Mouse (Mus musculus) forebrain, embryonic 12.5 days (tissue): ENCODE measurements around the gene Theg. TPM values are rescaled to one million over a fixed set of nuclear protein-coding genes. Genes with fewer than 3 reads are reported as not detected.

Experiments
- ATAC-seq: fragments of 200-750 bp; cut with Nextera tagmentation; 2 replicates; pipeline ENCODE4 v1.8.0; 2017; ENCODE audit warnings: moderate TSS enrichment; ENCODE audit not compliant: low FRiP score
- H3K27ac ChIP-seq: fragments of 300-500 bp; sonication (generic); 2 replicates; pipeline ENCODE4 v1.5.1; 2016; ENCODE audit warnings: mild to moderate bottlenecking
- H3K27me3 ChIP-seq: fragments of 300-500 bp; sonication (generic); 2 replicates; pipeline ENCODE4 v1.6.1; 2016; ENCODE audit warnings: mild to moderate bottlenecking
- H3K36me3 ChIP-seq: fragments of 300-500 bp; sonication (generic); replicated peaks from 2 replicates; pipeline ENCODE4 v1.6.1; 2016; ENCODE audit warnings: mild to moderate bottlenecking
- H3K4me1 ChIP-seq: fragments of 300-500 bp; sonication (generic); 2 replicates; pipeline ENCODE4 v1.6.1; 2016
- H3K4me2 ChIP-seq: fragments of 300-500 bp; sonication (generic); 2 replicates; pipeline ENCODE4 v1.6.1; 2016; ENCODE audit warnings: mild to moderate bottlenecking, moderate library complexity
- H3K4me3 ChIP-seq: fragments of 300-500 bp; sonication (generic); replicated peaks from 2 replicates; pipeline ENCODE4 v1.5.1; 2016; ENCODE audit warnings: mild to moderate bottlenecking
- H3K9ac ChIP-seq: fragments of 300-500 bp; sonication (generic); 2 replicates; pipeline ENCODE4 v1.6.1; 2016; ENCODE audit warnings: mild to moderate bottlenecking
- H3K9me3 ChIP-seq: fragments of 300-500 bp; sonication (generic); 2 replicates; pipeline ENCODE4 v1.6.1; 2016
- WGBS: fragments of 180-500 bp; shearing (Covaris S2); methylation state at CpG from one replicate; pipeline ENCODE4 v1.1.7; 2016; 5-methylcytosine and 5-hydroxymethylcytosine counted together
- polyA plus RNA-seq: library from polyadenylated mRNA; unstranded; fragments of >200 nt; fragmentation: Nextera tagmentation; extraction: Ambion mirVana; gene quantifications from 2 replicates; pipeline ENCODE4 v1.2.1, GENCODE M21; 2016

Gene Theg
- not detected in 2 replicates for polyA plus RNA-seq

GRCm38 (mm10) chr10:79587061-79587751 lies at the start of gene Theg:
Gene Theg, minus strand, starts transcription at chr10:79587331.
- no peak within 1 kb of the TSS for H3K9ac ChIP-seq
- H3K4me2 ChIP-seq = no peak within 1 kb of the TSS
- H3K27me3 ChIP-seq = peaks cover 6% of the 10 kb centered on the region
- no peaks in the 10 kb centered on the region for H3K36me3 ChIP-seq
- H3K4me1 ChIP-seq = no peaks in the 10 kb centered on the region
- WGBS = 89% methylated on average over 5 of the region's 5 CpGs
- H3K9me3 ChIP-seq = no peaks in the 10 kb centered on the region
- no peak within 1 kb of the TSS for H3K27ac ChIP-seq
- H3K4me3 ChIP-seq = no peak within 1 kb of the TSS
- ATAC-seq = no peak

- Histone ChIP-seq H3K9me3 (no peaks in the 10 kb centered on the region), H3K4me3 (no peak overlapping the region; the same call in 1 of the 2 replicates), H3K4me2 (peak overlapping the region; percentile 86; the same call in 1 of the 2 replicates), H3K27ac (no peak overlapping the region), H3K27me3 (peaks cover 42% of the 10 kb centered on the region), H3K36me3 (no peaks in the 10 kb centered on the region), H3K4me1 (peaks cover 21% of the 10 kb centered on the region), H3K9ac (no peak overlapping the region)
- ATAC-seq = no peak
- 82% methylated on average over 8 of the region's 8 CpGs for WGBS
Observed at GRCm38 (mm10) chr10:79636287-79636686, 49.2 kb upstream of the Theg start.

GRCm38 (mm10) chr10:79633006-79633777 lies 46.1 kb upstream of the Theg start:
- Histone ChIP-seq H3K36me3 (no peaks in the 10 kb centered on the region), H3K27ac (no peak overlapping the region), H3K27me3 (peaks cover 18% of the 10 kb centered on the region), H3K4me3 (no peak overlapping the region), H3K4me1 (peaks cover 11% of the 10 kb centered on the region), H3K4me2 (no peak overlapping the region), H3K9me3 (no peaks in the 10 kb centered on the region), H3K9ac (no peak overlapping the region)
- WGBS = 85% methylated on average over 17 of the region's 17 CpGs
- no peak for ATAC-seq

GRCm38 (mm10) chr10:79631432-79631831 lies 44.3 kb upstream of the Theg start:
- Histone ChIP-seq H3K4me2 (no peak overlapping the region), H3K4me1 (peaks cover 6% of the 10 kb centered on the region; the same call in 1 of the 2 replicates), H3K4me3 (no peak overlapping the region), H3K27ac (no peak overlapping the region), H3K9me3 (no peaks in the 10 kb centered on the region), H3K36me3 (no peaks in the 10 kb centered on the region), H3K9ac (no peak overlapping the region), H3K27me3 (0 out of 2 replicates have a peak, but pooled peaks cover under 1% of the 10 kb centered on the region)
- ATAC-seq = no peak
- WGBS = 79% methylated on average over 4 of the region's 4 CpGs

- Histone ChIP-seq H3K9ac (no peak overlapping the region), H3K4me1 (no peaks in the 10 kb centered on the region), H3K27ac (no peak overlapping the region), H3K27me3 (no peaks in the 10 kb centered on the region), H3K4me2 (no peak overlapping the region), H3K9me3 (no peaks in the 10 kb centered on the region), H3K4me3 (no peak overlapping the region), H3K36me3 (no peaks in the 10 kb centered on the region)
- no peak for ATAC-seq
- 89% methylated on average over 5 of the region's 5 CpGs for WGBS
Observed at GRCm38 (mm10) chr10:79628377-79628776, 41.2 kb upstream of the Theg start.

GRCm38 (mm10) chr10:79626156-79626555 lies 39.0 kb upstream of the Theg start:
- Histone ChIP-seq H3K4me3 (no peak overlapping the region), H3K27me3 (no peaks in the 10 kb centered on the region), H3K9ac (no peak overlapping the region), H3K36me3 (no peaks in the 10 kb centered on the region), H3K9me3 (no peaks in the 10 kb centered on the region), H3K27ac (no peak overlapping the region), H3K4me2 (no peak overlapping the region), H3K4me1 (no peaks in the 10 kb centered on the region)
- 91% methylated on average over 10 of the region's 10 CpGs for WGBS
- ATAC-seq = no peak

GRCm38 (mm10) chr10:79625398-79625797 lies 38.3 kb upstream of the Theg start:
- H3K9me3 ChIP-seq = no peaks in the 10 kb centered on the region
- no peak overlapping the region for H3K27ac ChIP-seq
- no peak overlapping the region for H3K4me3 ChIP-seq
- no peak for ATAC-seq
- 88% methylated on average over 9 of the region's 9 CpGs for WGBS
- H3K4me2 ChIP-seq = no peak overlapping the region
- no peaks in the 10 kb centered on the region for H3K4me1 ChIP-seq
- H3K9ac ChIP-seq = no peak overlapping the region
- H3K36me3 ChIP-seq = no peaks in the 10 kb centered on the region
- H3K27me3 ChIP-seq = no peaks in the 10 kb centered on the region

- no peak for ATAC-seq
- Histone ChIP-seq H3K9ac (no peak overlapping the region), H3K4me2 (no peak overlapping the region), H3K36me3 (no peaks in the 10 kb centered on the region), H3K27ac (no peak overlapping the region), H3K4me3 (no peak overlapping the region), H3K4me1 (no peaks in the 10 kb centered on the region), H3K27me3 (no peaks in the 10 kb centered on the region), H3K9me3 (no peaks in the 10 kb centered on the region)
- 80% methylated on average over 12 of the region's 12 CpGs for WGBS
Observed at GRCm38 (mm10) chr10:79623950-79624349, 36.8 kb upstream of the Theg start.

- Histone ChIP-seq H3K27me3 (peaks cover 40% of the 10 kb centered on the region), H3K4me2 (no peak overlapping the region), H3K9me3 (no peaks in the 10 kb centered on the region), H3K36me3 (no peaks in the 10 kb centered on the region), H3K27ac (no peak overlapping the region), H3K9ac (no peak overlapping the region), H3K4me1 (peaks cover 33% of the 10 kb centered on the region), H3K4me3 (no peak overlapping the region)
- 89% methylated on average over 5 of the region's 5 CpGs for WGBS
- ATAC-seq = no peak
Observed at GRCm38 (mm10) chr10:79616376-79616775, 29.2 kb upstream of the Theg start.

GRCm38 (mm10) chr10:79615860-79616259 lies 28.7 kb upstream of the Theg start:
- no peak overlapping the region for H3K27ac ChIP-seq
- H3K9me3 ChIP-seq = no peaks in the 10 kb centered on the region
- peaks cover 33% of the 10 kb centered on the region for H3K4me1 ChIP-seq
- H3K4me2 ChIP-seq = no peak overlapping the region
- no peaks in the 10 kb centered on the region for H3K36me3 ChIP-seq
- no peak for ATAC-seq
- no peak overlapping the region for H3K9ac ChIP-seq
- H3K4me3 ChIP-seq = no peak overlapping the region
- 10% methylated on average over 8 of the region's 8 CpGs for WGBS
- peaks cover 45% of the 10 kb centered on the region for H3K27me3 ChIP-seq

GRCm38 (mm10) chr10:79614305-79614643 lies 27.1 kb upstream of the Theg start:
- Histone ChIP-seq H3K9ac (no peak overlapping the region), H3K27ac (no peak overlapping the region), H3K36me3 (no peaks in the 10 kb centered on the region), H3K4me2 (peak overlapping the region; percentile 99), H3K4me3 (peak overlapping the region; percentile 55), H3K9me3 (no peaks in the 10 kb centered on the region), H3K4me1 (peaks cover 33% of the 10 kb centered on the region), H3K27me3 (peaks cover 61% of the 10 kb centered on the region)
- 73% methylated on average over 1 of the region's 1 CpGs for WGBS
- ATAC-seq = no peak

GRCm38 (mm10) chr10:79613578-79614304 lies 26.6 kb upstream of the Theg start, which contains the start of gene C2cd4c:
Gene C2cd4c, minus strand, starts transcription at chr10:79614025.
- H3K4me1 ChIP-seq = peaks cover 33% of the 10 kb centered on the region
- ATAC-seq = peak; percentile 87
- H3K9me3 ChIP-seq = no peaks in the 10 kb centered on the region
- peaks cover 65% of the 10 kb centered on the region for H3K27me3 ChIP-seq
- WGBS = under 1% methylated on average over 58 of the region's 60 CpGs
- H3K4me2 ChIP-seq = peak within 1 kb of the TSS; percentile 99
- H3K9ac ChIP-seq = peak within 1 kb of the TSS; percentile 58
- H3K27ac ChIP-seq = no peak within 1 kb of the TSS
- H3K36me3 ChIP-seq = no peaks in the 10 kb centered on the region
- peak within 1 kb of the TSS; percentile 55 for H3K4me3 ChIP-seq
